Mouse (Mus musculus) macrophage (primary cell): ENCODE results near the gene Gpr160. TPM values are rescaled to one million over a fixed set of nuclear protein-coding genes. Genes with fewer than 3 reads are reported as not detected.

ENCODE experiments used
- polyA plus RNA-seq: library from polyadenylated mRNA; stranded (reverse); fragments of 250-400 nt; gene quantifications from 3 replicates; pipeline ENCODE4 v1.2.4, GENCODE M21; 2018; ENCODE audit warnings: inconsistent platforms

Gpr160 gene
- polyA plus RNA-seq, 1 experiment from 2014 or later = 20.6 TPM

Other genes with a start within 250 kb of the Gpr160 start
- gene Lrriq4, start 211.4 kb upstream of the Gpr160 start, polyA plus RNA-seq = not detected in 3 replicates
- gene Lrrc34, start 208.1 kb upstream of the Gpr160 start, polyA plus RNA-seq = not detected in 3 replicates
- not detected in 3 replicates for gene Lrrc31, start 156.1 kb upstream of the Gpr160 start, polyA plus RNA-seq
- gene Samd7, start 109.7 kb upstream of the Gpr160 start, polyA plus RNA-seq = not detected in 3 replicates
- gene Sec62, start 63.1 kb upstream of the Gpr160 start, polyA plus RNA-seq = 60.6 to 83.2 TPM (median 66.4 TPM) in 3 replicates
- gene Phc3, start 113.5 kb downstream of the Gpr160 start, polyA plus RNA-seq = 12.6 to 15.8 TPM (median 13.7 TPM) in 3 replicates
- gene Prkci, start 139.8 kb downstream of the Gpr160 start, polyA plus RNA-seq = 11.7 to 13.3 TPM (median 12.1 TPM) in 3 replicates
- gene Skil, start 239.1 kb downstream of the Gpr160 start, polyA plus RNA-seq = 8.7 to 24.6 TPM (median 11.8 TPM) in 3 replicates